Mouse (Mus musculus): Measurements from ENCODE around the gene Heatr4.

Heatr4 gene

DNA sequence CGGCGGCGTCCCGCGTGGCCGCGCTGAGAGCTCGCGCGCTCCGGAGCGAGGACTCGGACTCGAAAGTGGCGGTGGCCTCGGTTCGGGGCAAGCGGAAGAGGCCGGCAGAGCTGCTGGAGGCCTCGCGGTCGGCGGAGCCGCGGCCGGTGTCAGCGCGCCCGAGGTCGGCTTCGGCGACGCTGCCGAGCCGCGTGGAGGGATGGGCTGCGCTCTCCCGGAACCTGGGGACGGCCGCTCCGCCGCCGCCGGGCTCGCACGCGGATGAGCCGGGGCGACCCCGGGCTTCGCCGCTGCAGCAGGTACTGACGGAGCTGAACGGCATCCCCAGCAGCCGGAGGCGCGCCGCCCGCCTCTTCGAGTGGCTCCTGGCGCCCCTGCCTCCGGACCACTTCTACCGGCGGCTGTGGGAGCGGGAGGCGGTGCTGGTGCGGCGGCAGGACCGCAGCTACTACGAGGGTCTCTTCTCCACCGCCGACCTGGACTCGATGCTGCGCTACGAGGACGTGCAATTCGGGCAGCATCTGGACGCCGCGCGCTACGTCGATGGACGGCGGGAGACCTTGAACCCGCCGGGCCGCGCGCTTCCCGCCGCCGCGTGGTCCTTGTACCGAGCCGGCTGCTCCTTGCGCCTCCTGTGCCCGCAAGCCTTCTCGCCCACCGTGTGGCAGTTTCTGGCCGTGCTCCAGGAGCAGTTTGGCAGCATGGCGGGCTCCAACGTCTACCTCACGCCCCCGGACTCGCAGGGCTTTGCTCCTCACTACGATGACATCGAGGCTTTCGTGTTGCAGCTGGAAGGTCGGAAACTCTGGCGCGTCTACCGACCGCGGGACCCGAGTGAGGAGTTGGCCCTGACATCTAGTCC is 33.6 kb downstream of the Heatr4 start:
- ChIA-PET POLR2A (interaction anchor here (0.5 to 2.5 kb wide), 35 partner anchors 9 to 500 kb away, joined by 3 to 12 read pairs (median 3); partner anchors contain the start of genes Acot2 (in 1 of the 4), Aldh6a1 (in 1 of the 4), Heatr4 (in 1 of the 4) and Lin52 (in 1 of the 4)), CTCF (interaction anchor here (0.5 to 2.0 kb wide), 7 partner anchors 17 to 198 kb away, joined by 3 to 12 read pairs (median 3); partner anchors contain the start of gene Acot2 (in 1 of the 4))

DNA sequence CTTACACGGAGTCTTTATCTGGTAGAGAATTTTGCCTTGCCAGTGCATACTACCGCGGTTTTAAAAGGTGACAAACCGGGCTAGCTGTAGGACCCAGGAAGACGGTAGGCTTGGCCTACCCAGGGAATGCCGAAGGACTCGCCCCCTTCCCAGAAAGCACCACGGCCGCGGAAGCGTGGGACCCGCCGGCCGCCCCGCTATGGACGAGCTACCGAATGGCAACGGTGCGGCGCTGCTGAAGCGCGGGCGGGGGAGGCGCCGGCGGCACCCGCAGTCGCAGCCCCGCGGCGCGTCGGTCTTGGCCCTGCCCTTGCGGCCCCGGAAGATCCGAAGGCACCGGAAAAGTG is 34.2 kb downstream of the Heatr4 start, which contains the start of gene Riox1:
Gene Riox1, plus strand, starts transcription at position 116 of the 347 bp plus-strand sequence.
- CTCF ChIA-PET, result interaction anchor here in 2 of 4 experiments (0.5 to 2.0 kb wide), 5 partner anchors 18 to 113 kb away, joined by 3 to 12 read pairs (median 6); partner anchors contain the start of gene Acot2 (in 1 of the 2)

DNA sequence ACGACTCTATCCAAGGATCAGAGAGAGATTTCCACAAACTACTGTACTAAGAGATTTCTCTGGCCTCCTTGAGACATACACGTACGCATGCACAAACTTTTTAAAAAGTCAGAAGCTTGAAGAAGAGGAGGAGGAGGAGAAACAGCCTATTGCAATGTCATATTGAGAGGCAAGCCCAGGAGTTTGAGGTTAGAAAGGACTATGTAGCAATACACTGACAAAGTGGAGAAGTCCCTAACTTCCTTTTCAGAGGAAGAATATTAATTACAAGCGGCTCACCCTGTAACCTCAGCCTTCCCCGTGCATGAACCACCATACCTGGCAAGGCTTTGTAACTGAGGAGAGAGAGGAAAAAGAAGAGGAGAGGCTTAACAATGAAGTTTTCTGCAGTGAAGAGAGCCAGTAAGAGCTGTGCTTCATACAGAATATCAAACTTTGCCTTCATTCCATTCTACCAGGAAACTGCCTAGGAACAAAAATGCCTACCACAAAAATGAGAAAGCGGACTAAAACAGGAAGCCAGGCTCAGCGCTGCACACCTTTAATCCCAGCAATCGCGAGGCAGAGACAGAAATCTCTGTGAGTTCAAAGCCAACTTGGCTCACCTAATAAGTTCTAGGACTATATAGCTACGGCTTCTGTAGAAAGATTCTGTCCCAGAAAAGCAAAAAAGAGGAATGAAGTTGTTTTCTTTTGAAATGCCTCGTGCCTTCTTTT is 34.7 kb downstream of the Heatr4 start:
- POLR2A ChIA-PET, result interaction anchor here (0.7 to 2.5 kb wide), 32 partner anchors 8 to 1129 kb away, joined by 3 to 12 read pairs (median 3); partner anchors contain the start of genes Psen1 (in 2 of the 4), Acot2 (in 1 of the 4), Aldh6a1 (in 1 of the 4) and Lin52 (in 1 of the 4)
- CTCF ChIA-PET, result interaction anchor here in 2 of 4 experiments (0.5 to 2.0 kb wide), 4 partner anchors 18 to 113 kb away, joined by 3 to 12 read pairs (median 9); no protein-coding TSS in a partner anchor

More for the DNA sequence above, 34.2 kb downstream of the Heatr4 start, which contains the start of gene Riox1:
- POLR2A ChIA-PET, result interaction anchor here (0.5 to 2.5 kb wide), 35 partner anchors 9 to 501 kb away, joined by 3 to 12 read pairs (median 3); partner anchors contain the start of genes Psen1 (in 2 of the 4), Acot2 (in 1 of the 4), Aldh6a1 (in 1 of the 4) and Heatr4 (in 1 of the 4)

DNA sequence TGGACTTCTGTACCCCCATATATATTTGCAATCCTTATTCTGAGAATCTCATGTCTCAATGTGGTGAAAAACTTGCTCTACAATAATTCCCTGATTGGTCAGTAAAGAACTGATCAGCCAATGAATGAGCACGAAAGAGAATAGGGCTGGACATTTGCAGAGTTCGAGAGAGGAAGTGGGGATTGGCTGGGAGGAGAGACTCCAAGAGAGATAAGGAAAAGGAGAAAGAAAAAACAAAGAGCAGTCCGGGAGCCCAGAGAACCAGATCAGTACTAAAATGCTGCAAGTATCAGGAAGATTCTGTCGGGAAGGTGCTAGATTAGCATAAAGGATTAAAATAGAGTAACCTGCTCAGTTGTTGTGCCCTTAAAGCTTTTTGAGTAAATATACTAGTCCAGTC is 35.6 kb downstream of the Heatr4 start:
- ChIA-PET CTCF (interaction anchor here in 1 of 4 experiments (0.5 kb wide), 1 partner anchor 273 kb away, joined by 4 read pairs; no protein-coding TSS in a partner anchor), POLR2A (interaction anchor here in 2 of 4 experiments (0.6 to 2.0 kb wide), 4 partner anchors 9 to 137 kb away, joined by 4 to 10 read pairs (median 6); partner anchors contain the start of gene Numb (in 1 of the 2))

DNA sequence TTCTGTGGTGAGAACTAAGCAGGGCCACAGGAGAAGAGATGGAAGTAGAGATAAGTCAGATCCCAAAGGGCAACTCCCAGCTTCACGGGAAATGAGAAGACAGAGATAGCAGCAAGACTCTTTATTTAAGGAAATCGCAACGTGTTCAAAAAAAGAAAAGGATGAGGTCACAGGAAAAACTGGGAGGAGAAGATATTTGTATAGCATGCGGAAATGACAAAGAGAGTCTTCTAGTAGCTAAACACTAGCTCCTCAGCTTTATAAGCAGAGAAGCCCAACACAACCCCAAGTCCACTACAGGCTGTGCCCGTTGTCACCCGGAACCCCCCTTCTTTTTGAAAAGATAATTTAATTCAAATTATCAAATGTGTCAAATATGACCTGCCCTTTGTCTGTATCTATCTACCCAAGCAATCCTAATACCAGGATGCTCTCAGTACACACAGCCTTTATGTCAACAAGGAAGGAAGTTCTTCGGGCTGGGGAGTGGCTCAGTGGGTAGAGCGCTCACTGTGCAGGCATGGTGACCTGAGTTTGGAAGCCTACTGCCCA is 37.3 kb downstream of the Heatr4 start:
- ChIA-PET POLR2A (interaction anchor here in 2 of 4 experiments (0.6 to 2.0 kb wide), 5 partner anchors 25 to 671 kb away, joined by 3 to 10 read pairs (median 4); partner anchors contain the start of gene Numb (in 1 of the 2)), CTCF (interaction anchor here in 3 of 4 experiments (0.6 kb wide), 3 partner anchors 65 to 979 kb away, joined by 3 read pairs; no protein-coding TSS in a partner anchor)

DNA sequence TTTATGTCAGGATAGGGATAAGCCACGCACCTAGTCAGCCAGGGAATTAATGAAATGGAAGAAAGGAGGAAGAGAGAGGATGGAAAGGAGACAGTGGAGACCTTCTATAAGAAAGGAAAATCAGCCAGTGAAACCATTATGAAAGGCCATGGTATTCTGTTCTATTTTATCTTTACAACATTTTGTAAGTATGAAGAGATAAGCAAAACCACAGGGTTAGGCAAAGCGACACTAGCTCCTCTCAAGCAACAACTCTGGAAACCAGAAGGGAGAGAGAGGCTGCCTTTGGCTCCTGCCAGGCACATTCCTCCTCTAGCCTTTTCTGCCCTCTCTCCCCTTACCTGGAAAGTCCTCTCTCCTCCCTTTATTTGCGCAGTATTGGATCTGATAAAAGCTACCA is 42.7 kb downstream of the Heatr4 start:
- POLR2A ChIA-PET, result interaction anchor here in 2 of 4 experiments (0.6 to 1.0 kb wide), 3 partner anchors 8 to 16 kb away, joined by 3 to 4 read pairs (median 4); partner anchors contain the start of gene Riox1 (in 2 of the 2)
- CTCF ChIA-PET, result no interaction called here

DNA sequence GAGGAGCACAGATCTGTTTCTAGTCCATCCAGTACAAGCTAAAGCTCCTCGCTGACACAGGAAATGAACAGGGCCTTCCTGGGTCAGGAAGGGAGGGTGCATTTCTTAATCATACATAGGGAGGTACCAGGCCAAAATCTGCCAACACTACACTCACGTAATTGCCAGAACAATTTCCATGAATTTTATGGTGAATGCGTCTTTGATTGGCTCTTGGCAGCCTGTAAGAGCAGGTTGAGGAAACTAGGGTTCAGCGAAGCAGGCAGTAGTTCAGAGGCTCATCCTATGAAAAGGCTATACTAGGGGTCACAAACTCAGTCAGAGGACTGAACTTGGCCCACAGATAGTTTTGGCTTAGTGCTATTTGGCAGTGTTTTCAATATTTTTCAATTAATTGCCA is 44.6 kb downstream of the Heatr4 start:
- ChIA-PET POLR2A (interaction anchor here in 1 of 4 experiments (1.6 kb wide), 1 partner anchor 10 kb away, joined by 7 read pairs; the partner anchor contains the start of gene Riox1), CTCF (no interaction called here)

DNA sequence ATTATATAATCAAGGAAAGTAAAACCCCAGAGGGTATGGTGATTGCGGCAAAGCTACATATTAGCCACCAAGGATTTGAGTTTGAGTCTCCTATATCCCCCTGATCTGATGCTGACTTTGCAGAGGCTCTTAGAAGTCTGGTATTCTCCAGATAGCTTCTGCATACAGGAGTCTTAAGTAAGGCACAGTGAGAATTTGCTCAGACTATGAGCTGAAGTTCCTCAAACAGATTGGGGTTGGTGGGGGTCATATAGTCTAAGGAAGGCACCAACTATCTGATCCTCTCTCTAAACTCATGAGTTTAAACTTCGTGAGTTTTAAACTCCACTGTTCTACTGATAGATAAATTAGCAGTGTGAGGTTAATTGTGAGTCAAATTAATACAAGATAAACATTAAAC is 45.3 kb downstream of the Heatr4 start:
- POLR2A ChIA-PET, result no interaction called here
- CTCF ChIA-PET, result no interaction called here

DNA sequence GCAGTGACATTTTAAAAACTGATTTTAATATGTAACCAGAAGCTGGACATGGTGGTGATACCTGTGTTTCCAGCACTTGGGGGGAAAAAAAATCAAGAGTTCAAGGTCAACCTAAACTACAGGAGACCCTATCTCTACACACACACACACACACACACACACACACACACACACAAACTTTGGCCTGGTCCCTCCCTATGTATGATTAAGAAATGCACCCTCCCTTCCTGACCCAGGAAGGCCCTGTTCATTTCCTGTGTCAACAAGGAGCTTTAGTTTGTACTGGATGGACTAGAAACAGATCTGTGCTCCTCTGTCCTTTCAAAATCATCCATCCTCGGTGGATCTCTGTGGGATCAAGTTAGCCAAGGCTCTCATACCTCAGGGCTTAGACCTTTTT is 46.1 kb downstream of the Heatr4 start:
- CTCF ChIA-PET, result interaction anchor here in 1 of 4 experiments (0.6 to 1.1 kb wide), 2 partner anchors 209 to 1828 kb away, joined by 4 to 5 read pairs; no protein-coding TSS in a partner anchor
- POLR2A ChIA-PET, result interaction anchor here in 1 of 4 experiments (0.6 to 1.7 kb wide), 4 partner anchors 11 to 512 kb away, joined by 3 to 6 read pairs (median 3); partner anchors contain the start of genes Aldh6a1 and Riox1

DNA sequence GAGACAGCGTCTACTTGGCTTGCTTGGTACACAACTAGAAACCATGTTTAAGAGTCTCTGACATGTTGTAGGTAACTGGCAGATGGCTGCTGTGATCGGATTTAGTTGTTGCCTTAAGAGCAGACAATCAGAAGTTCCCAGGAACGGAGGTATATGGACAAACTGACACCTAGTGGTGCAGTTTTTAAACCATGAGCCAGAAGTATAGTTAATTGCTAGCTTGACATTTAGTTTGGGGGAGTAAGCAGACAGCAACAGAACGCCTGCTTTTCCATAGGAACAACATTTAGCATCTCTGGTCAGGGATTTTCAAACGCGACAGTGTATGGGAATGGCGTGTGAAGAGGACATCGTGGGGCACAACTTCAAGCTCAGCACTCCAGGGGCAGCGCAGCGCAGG is 47.1 kb downstream of the Heatr4 start:
- ChIA-PET CTCF (interaction anchor here in 3 of 4 experiments (0.5 to 1.2 kb wide), 5 partner anchors 23 to 464 kb away, joined by 3 to 5 read pairs (median 4); no protein-coding TSS in a partner anchor), POLR2A (interaction anchor here in 2 of 4 experiments (0.8 to 1.7 kb wide), 4 partner anchors 12 to 513 kb away, joined by 3 to 6 read pairs (median 3); partner anchors contain the start of genes Aldh6a1 (in 1 of the 2) and Riox1 (in 1 of the 2))

DNA sequence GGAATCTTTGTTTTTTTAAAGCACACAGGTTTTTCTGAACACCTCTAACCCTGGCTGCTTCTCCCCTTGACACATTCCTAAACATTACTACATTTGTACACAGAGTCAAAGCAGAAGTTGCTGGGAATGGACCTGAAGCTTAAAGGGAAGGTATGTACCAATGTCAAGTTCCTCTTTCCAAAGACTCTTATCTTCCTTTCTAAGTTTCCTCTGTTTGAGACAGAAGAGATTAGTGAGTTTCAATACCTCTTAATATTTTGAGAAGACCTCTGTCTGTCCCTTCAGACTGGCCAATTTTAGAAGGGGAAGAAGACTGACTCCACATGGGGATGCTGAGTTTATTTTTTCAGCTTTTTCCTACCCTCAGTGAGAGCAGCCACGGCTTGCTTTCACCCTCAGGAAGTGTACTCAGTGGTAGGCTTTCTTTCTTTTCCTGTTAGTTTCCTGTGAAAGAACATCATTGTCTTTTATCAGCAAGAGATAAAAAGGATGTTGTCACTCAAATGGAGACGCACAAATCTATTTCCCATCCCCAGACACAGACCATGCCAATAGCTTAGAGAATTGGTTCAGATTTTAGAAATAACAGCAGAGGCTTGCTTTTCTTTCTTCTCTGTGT is 55.4 kb downstream of the Heatr4 start:
- ChIA-PET CTCF (interaction anchor here in 1 of 4 experiments (0.6 kb wide), 1 partner anchor 426 kb away, joined by 3 read pairs; no protein-coding TSS in a partner anchor), POLR2A (interaction anchor here in 1 of 4 experiments (0.5 kb wide), 1 partner anchor 123 kb away, joined by 3 read pairs; the partner anchor contains the start of gene Acot3)

DNA sequence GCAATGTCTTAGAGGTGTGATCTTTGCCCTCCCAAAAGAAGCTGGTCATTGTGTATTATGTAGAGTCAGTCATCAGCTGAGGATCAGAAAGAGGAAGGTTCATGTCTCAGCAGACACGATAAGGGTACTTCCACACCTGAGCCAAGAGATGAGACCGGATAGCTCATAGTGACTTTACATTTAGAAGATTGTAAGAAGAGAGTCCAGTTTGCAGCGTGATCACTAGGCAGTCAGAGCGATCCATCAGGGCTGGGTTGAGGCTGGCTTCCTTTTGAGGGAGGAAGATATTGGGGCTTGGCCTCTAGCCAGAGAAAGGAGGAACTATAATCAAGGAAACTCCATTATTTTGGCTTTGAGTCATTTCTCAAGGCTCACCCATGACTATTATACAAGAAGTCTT is 56.9 kb downstream of the Heatr4 start:
- POLR2A ChIA-PET, result no interaction called here
- CTCF ChIA-PET, result interaction anchor here in 1 of 4 experiments (0.6 kb wide), 1 partner anchor 589 kb away, joined by 3 read pairs; no protein-coding TSS in a partner anchor

DNA sequence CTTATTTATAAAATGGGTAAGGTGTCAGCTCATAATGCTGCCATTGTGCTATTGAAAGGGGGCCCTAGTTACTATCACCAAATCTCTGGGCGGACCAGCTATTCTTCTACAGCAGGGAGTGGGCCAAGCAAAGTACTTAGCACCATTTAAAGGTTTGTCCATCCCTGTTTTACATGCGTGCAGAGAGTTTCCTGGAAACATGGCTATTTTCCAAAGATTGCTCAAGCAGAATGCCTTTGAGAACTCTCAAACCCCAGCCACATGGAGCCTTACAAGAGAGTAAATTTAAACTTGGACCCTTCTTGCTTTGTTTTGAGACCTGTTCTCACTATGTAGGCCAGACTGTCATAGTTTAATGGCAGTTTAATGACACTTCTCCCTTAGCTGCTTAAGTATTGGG is 58.6 kb downstream of the Heatr4 start:
- CTCF ChIA-PET, result no interaction called here
- POLR2A ChIA-PET, result interaction anchor here in 1 of 4 experiments (0.9 to 1.4 kb wide), 2 partner anchors 11 to 12 kb away, joined by 3 to 5 read pairs; no protein-coding TSS in a partner anchor

DNA sequence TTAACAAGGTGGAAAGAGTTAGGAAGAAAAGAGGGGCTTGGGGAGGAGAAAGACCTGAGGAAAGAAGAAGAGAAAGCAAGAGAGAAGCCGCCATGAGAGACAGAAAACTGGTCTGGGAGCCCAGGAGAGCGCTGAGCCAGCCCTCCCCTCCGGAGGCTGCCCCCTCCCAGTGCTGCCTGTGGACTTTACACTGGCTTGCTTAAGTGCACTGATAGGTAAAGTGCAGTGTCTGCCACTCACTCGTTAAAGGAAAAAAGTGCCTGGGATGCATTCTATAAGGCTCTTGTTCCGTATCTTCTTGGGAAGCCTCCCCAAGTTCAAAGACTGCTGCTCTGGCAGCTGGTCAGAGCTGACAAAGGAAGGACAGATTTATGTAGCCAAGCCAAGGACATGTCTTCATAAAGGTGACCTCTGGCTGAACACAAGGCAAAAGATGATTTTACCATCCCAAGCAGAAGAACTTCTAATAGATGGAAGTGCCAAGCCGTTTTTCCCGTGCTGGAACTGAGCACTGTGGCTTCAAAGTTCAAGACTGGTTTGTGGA is 59.4 kb downstream of the Heatr4 start:
- CTCF ChIA-PET, result no interaction called here
- POLR2A ChIA-PET, result interaction anchor here in 2 of 4 experiments (0.7 to 1.4 kb wide), 4 partner anchors 10 to 88 kb away, joined by 3 to 5 read pairs (median 3); no protein-coding TSS in a partner anchor

DNA sequence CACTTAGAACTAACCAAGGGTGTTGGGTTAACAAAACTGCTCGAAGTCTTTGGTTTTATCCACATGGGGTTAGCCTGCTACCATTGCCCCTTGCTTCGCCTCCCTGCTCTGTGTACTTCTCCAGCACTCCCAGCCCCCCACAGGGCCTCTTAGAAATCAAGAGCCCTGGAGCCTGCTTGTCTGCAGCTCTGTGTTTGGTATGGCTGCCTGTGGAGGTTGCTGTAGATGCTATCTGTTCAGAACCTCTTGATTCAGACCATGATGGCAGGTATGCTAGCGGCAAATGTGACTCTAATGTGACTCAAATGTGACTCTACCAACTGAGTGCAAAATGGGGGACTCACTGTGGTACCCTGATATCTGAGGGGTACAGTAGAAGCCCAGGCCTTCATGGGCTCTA is 60.3 kb downstream of the Heatr4 start:
- CTCF ChIA-PET, result no interaction called here
- POLR2A ChIA-PET, result interaction anchor here in 2 of 4 experiments (0.9 to 1.0 kb wide), 2 partner anchors 9 to 10 kb away, joined by 3 read pairs; no protein-coding TSS in a partner anchor

DNA sequence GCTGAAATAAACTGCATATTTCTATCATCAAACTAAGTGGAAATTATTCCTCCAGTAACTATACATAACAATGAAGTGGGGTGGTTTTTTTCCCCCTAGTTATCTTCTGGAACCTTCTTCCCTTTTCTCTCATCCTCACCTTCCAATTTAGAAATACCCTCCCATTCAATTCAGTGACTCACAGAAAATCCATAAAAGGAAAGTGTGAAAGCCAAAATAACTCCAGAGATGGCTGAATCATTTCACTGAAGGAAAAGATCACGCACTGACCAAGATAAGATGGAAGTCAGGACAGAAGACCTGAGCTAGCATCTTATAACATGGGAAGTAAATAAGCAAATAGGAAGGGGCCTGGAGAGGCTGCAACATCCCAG is 61.2 kb downstream of the Heatr4 start:
- ChIA-PET POLR2A (interaction anchor here in 3 of 4 experiments (0.5 to 2.1 kb wide), 7 partner anchors 8 to 439 kb away, joined by 3 to 12 read pairs (median 3); partner anchors contain the start of gene Riox1 (in 2 of the 3)), CTCF (no interaction called here)

Data from embryonic stem cell, embryonic (primary cell).